Mouse (Mus musculus): ENCODE measurements around the gene Chil5.
A peak's percentile ranks its signal among the peaks of the same experiment; 100 is the strongest.
"Not testable (repeated sequence)": the region's sequence is repeated elsewhere in the genome, so short reads cannot be mapped to it uniquely, and the experiment has no call there.

Gene Chil5

DNA sequence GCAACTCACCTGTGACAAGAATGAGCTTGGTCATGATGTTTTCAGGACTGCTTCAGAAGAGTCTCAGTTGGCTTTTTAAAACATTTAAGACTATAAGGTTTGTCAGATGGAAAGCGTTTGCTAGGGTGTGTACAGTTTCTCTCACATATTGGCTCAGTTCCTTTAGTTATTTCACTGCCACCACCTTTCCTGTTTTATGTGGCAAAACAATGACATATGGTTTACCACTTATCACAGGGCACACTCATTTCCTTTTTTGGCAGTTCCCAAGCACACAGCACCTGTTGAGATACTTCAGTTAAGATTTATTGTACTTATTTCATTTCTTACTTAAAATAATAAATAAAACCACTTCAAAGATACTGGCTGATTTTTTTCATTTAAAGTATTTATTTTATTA, at the start of gene Chil5:
Gene Chil5, minus strand, starts transcription at position 34 of the 400 bp plus-strand sequence.
- DNase-seq (ENCODE audit: low spot score in 2 of 2): no peak

DNA sequence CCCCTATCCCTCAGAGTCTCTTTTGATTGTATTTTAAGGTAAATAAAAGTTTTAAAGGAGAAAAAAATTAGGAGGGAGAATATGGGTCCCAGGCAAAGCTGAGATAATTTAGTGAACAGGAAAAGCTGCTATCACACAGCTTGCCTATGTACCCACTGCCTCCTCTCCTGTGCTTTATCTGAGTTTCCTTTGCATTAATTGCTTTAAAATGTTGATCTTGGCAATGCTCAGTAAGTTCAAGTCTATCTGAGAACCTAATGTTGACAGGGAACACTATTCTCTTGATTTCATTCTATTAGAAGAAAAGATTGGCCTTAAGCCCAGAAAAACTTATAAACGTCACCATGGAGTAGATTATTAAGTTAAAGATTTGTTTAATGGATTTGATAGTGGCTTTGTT, 42.2 kb upstream of the Chil5 start:
- DNase-seq (ENCODE audit: low spot score in 2 of 2): no peak

DNA sequence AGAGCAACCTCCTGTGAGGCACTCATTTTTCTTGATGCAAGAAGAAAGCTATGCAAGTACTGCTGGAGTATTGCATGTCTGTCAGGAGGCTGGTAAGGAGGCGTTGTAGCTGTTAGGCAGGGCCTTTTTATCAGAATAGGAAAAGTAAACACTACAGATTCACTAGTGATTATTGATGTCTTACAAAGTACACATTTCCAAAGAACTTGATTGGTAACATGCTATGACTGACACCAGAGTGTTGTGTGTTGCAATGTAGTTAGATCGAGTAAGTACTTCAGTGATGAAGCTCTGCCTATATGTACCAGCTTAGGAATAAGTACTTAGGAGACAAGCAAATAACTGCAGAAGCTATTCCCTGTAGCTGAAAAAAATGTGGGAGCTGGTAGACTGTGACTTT, 38.4 kb upstream of the Chil5 start:
- DNase-seq (ENCODE audit: low spot score in 2 of 2): no peak

DNA sequence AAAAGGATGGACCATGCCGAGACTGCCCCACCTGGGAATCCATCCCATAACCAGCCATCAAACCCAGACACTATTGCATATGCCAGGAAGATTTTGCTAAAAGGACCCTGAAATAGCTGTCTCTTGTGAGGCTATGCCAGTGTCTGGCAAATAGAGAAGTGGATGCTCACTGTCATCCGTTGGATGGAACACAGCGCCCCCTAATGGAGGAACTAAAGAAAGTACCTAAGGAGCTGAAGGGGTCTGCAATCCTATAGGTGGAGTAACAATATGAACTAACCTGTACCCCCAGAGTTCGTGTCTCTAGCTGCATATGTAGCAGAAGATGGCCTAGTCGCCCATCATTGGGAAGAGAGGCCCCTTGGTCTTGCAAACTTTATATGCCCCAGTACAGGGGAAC, 35.1 kb upstream of the Chil5 start:
- DNase-seq (ENCODE audit: low spot score in 2 of 2): not testable (repeated sequence)

DNA sequence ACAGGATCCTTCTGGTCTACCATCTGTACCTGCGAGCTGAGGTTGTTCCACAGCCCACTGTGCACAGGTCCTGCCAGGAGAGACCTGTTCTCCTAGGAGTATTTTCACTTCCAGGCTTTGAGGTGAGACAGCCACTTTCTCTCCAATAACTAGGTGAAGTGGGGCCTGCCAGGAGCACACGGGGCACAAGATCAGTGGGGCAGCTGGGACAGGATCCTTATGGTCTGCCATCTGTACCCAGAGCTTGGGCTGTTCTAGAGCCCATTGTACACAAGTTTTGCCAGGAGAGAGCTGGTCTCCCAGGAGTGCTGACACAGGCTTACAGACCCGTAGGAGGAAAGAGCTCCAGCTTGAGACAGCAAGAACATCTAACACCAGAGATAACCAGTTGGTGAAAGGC, 25.4 kb upstream of the Chil5 start:
- DNase-seq (ENCODE audit: low spot score in 2 of 2): no peak

DNA sequence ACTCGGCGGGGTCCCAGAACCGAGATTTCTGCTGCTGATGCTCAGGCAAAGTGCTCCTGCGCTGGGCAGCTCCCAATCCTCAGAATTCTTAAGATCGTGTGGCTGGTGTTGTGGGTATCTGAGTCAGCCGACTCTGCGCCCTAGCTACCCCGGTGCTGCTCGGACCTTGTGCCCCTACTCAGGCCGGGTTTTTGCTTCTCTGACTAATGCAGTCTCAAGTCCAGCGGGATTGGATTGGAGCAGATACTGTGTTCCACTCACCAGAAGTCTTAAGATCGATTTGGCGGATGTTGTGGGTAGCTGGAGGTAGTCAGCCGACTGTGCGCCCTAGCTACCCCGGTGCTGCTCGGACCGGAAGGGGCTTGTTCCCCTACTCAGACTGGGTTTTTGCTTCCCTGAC, 19.3 kb upstream of the Chil5 start:
- no peak for DNase-seq (ENCODE audit: low spot score in 2 of 2)

DNA sequence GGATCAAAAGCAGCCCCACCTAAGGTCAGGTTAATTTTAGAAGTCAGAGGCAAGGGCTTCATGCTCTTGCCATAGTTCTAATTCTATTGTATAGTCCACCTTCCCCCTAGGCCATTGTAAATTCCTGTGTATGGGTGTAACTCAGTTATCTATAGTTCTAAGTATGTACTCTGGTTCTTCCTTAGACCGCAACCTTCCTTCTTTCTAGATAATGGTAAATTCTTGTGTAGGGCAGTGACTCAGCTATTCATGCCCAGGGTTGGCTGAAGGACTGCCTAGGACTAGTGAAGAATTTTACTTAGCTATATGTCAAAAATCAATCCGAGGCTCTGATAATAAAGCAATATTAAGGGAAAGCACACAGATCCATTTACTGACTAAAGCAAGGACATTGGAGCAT, 7.7 kb upstream of the Chil5 start:
- no peak for DNase-seq (ENCODE audit: low spot score in 2 of 2)

DNA sequence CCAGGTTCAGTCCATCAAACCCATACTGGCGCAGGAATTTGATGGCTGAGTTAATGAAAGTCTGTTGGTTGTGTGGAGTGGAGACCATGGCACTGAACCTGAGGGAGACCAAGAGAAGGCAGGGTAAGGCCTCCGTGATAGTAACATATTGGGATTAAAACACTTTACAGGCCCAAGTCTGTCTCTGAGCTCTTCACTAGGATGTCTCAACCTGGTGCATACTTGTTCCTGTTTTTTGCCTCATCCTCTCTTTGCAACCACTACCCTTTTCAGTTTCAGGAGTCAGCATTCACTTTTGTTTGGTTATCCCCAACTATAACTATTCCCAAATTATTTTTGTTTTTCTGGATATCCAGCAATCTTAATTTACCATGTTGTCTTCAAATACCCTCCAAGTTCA, 8.5 kb downstream of the Chil5 start:
- no peak for DNase-seq (ENCODE audit: low spot score in 2 of 2)

DNA sequence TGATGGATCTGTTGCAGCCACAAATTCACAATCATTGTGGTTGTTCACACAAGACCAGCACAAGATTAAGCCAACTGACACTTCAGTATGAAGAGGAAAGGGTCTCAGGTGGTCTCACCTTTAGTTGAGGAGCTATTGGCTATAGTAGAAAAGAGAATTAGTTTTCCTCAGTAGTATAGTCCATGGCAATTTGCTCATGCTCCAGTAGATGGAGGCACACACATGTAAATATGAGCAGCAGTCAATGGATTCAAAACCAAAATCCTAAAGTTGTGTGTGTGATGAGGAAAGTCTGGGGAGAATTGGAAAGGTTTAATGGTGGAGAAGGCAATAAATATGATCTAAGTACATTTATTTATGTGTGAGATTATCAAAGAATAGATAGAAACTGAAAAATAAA, 10.8 kb downstream of the Chil5 start:
- DNase-seq (ENCODE audit: low spot score in 2 of 2): no peak

DNA sequence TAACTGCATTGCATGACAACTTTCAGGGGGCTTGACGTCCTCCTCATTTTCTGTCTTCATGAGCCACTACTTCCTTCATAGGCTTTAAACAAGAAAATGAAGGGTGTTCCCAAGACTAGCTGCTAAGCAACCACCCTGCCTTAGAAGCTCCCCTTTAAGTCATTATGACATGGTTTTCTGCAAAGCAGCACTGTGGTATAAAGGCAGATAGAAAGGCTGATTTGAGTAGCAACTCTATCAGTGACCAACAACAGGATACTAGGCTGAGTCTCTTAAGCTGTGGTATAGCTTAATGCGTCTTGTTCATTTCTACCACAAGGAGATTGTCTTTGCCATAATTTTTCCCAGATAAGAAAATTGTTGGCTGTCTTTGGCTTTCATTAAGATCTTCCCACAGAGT, 18.1 kb downstream of the Chil5 start, which contains the start of gene Pifo:
Gene Pifo, minus strand, starts transcription at position 101 of the 400 bp plus-strand sequence.
- no peak for DNase-seq (ENCODE audit: low spot score in 2 of 2)

DNA sequence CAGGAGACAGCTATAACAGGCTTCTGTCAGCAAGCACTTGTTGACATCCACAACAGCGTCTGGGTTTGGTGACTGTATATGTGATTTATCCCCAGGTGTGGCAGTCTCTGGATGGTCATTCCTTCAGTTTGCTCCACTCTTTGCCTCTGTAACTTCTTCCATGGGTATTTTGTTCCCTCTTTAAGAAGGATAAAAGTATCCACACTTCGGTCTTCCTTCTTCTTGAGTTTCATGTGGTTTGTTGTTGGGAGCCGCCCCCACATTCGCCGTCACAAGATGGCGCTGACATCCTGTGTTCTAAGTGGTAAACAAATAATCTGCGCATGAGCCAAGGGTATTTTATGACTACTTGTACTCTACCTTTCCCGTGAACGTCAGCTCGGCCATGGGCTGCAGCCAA, 29.3 kb downstream of the Chil5 start:
- DNase-seq (ENCODE audit: low spot score in 2 of 2): not testable (repeated sequence)

DNA sequence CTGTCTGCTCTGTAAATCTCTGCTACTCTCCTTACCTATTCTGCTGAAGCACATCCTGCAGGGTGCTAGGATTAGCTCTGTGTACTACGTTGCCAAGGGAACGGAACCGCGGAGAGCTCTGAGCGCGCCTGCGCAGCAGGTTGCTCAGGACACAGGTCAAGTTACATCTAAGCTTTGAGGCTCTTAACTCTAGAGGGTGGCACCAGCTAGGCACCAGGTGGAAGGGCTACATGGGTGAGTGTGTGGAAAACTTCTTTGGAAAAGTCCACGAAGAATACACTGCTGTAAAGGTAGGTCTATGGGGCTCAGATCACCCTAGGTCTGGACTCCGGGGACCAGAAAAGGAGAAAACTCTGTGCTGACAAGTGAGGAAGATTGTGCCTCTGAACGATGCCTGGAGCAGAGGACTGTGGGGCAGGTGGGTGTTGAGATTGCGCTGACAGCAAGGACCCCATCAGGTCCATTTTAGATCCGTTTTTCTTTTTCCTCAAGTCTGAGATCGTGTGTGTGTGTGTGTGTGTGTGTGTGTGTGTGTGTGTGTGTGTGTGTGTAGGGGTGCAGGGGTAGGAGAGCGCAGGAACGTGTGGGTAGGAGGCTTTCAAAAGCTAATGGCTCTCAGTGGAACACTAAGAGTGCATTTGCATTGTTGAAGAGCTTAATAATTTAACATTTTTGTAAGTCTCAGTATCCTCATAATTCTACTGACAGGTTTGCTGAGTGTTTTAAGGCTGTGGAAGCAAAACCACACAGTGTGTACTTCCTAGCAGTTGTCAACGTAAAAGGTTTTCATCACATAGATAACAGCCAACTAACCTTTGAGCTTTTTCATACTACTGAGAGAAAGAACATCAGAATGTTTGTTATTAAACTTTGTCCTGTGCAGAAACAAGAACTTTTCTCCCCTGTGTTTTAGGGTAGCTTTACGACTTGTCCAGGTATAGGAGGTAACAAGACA, 30.9 kb downstream of the Chil5 start:
- no peak for DNase-seq (ENCODE audit: low spot score in 2 of 2)

DNA sequence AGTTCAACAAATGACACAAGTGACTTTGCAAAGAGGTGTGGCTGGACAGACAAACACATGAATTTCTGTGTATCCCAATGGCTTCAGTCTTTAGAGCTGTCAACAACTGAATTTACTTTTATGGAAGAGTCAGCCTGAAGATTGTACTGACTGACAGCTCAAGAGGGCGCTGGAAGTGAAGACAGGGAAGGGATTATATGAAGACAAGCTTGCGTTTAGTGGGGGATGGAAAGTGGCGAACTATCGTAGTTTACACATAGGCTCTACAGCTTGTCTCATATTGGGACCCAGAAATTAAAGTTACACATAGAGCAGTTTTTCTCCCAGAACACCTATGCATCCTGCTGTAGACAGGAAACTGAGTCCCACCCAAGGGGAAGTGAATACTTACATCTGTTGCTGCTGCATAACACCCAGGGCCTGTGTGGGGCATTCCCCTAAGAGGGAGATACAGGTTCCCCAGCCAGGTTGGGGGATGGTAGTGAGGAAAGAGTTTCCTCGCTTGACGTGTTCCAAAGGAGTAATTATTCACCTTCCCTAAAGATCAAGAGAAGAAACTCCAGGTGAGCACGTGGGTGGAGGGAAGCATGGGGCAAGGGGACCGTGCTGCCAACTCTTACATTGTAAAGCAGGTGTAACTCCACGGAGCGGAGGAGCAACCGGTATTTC, 31.8 kb downstream of the Chil5 start:
- no peak for DNase-seq (ENCODE audit: low spot score in 2 of 2)

DNA sequence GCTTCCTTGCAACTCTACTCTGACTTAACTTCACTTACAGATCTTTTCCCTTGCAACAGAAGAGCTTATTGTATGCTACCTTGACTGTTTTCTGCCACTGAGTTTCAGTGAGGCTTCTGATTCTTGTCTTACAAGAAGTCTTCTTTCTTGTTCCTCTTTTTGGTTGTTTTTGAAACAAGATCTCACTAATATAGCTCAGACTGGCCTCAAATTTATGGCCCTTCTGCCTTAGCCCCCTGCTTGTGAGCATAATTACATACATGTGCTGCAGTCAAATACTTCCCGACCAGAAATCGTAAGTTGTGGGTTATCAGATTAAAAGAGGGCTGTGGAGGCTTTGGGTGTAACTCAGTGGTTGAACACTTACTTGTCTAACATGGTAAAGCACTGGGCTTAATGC, 37.9 kb downstream of the Chil5 start:
- no peak for DNase-seq (ENCODE audit: low spot score in 2 of 2)

DNA sequence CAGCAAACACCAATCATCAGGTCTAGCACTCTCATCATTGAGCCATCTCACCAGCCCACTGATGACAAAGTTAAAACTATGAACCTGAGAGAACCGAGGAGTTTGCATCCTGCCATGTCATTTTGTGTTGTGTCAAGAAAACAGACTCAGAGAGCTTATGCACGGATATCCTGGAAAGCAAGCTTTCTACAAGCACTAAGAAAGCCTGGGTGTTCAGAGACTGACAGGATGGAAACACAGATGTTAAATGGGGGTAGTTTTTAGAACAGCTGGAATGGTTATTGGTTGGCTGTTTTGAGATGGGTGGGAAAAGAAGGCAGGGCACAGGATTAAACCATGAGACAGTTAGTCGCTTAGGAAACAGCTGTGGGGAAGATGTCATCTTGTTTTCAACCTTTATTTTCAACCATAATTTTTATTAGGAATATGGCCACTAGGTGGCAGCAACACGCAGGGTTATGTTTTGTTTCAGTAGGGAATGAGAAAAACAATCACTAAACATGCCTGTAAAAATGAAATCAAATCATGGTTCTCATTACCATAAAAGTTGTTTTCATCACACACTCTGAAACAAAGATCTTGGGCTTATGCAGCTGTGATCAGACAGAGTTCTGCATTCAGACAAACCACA, 40.8 kb downstream of the Chil5 start:
- DNase-seq (ENCODE audit: low spot score in 2 of 2): peak in 1 of 2 experiments; percentile 47

DNA sequence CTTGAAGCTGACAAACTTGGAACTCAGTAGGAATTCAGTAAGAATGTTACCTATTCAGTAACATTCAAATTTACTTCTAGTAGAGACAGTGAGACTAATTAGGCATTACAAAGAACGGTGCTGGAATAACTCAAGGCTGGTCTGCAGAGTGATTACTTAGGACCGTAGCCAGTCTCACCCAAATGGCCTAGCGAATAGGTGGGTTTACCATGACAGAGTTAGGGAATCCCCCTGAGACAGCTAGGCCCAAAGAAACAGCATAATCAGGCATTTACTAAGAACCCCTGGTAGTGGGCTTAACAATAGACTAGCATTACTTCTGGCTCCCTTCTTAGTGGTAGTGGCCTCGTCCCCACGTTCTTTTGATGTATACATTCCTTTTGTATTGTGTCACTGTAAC, 43.0 kb downstream of the Chil5 start:
- not testable (repeated sequence) for DNase-seq (ENCODE audit: low spot score in 2 of 2)

DNA sequence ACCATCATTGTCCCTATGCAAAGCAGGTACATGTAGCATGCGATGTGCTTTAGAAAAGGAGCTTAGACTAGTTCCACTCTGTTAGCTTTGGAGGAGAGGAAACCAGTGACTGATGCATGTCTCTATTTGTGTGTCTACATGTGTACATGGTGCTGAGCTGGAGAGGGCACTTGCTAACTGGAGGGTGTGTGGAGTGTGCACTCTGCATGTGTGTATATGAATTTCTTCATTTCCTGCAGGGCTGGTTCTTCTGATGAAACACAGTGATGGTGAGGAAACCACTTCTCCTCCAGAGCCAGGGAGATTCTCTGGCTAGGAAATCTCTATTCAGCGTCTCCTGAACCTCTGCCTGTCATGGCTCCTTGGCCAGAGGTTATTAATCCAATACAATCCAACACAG, 58.4 kb downstream of the Chil5 start:
- no peak for DNase-seq (ENCODE audit: low spot score in 2 of 2)

DNA sequence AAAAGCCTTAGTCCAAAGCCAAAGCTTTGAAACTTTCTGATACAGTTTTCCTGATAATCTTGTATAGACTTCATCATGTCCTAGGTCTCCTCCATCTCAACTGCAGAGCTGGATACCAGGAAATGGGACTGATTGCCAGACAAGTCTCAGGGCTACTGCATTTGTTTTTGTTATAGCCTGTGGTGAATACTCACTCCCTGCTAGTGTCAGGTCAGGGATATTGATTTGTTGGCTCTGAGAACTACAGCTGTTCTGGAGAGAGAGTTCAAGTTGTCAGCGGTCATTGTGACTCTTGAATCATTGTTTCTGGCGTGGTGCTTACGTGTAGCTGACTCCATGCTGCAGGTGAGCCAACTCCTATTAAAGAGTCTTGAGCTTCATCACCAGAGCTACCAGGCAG, 59.2 kb downstream of the Chil5 start, which contains the start of gene Ovgp1:
Gene Ovgp1, plus strand, starts transcription at position 301 of the 400 bp plus-strand sequence.
- DNase-seq (ENCODE audit: low spot score in 2 of 2): no peak

DNA sequence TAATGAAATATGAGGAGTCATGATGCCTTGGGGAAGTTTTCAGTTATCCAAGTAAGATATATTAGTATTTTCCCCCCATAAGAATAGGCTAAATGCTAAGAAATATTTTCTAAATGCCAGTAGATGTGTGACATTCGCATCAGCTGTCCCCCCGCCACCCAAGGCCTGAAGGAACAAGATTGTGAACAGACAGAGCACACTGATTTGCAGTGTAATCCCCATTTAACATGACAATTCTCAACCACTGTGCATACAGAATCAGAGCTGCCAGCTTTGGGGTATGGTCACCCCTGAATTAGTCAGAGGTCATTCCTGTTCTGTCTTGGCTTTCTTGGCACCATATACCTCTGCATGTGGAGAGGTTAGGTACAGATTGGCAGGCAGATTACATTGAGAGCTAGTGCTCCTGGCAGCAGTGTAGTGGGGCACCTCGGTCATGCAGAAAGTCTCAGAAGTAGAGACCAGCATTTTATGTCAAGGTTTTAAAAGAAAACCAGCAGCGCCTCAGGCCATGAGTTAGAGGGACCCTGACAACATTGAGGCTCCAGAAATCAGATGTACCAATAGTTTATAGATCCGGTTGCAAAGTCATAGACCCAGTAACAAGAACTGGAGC, 60.7 kb downstream of the Chil5 start:
- no peak for DNase-seq (ENCODE audit: low spot score in 2 of 2)
